Mouse (Mus musculus): Measurements from ENCODE around the gene Slc5a1. TPM values are rescaled to one million over a fixed set of nuclear protein-coding genes. Genes with fewer than 3 reads are reported as not detected.

The Slc5a1 gene
- total and polyA plus RNA-seq, 2 experiments from 2014 or later, result 0.16 to 0.19 TPM

DNA sequence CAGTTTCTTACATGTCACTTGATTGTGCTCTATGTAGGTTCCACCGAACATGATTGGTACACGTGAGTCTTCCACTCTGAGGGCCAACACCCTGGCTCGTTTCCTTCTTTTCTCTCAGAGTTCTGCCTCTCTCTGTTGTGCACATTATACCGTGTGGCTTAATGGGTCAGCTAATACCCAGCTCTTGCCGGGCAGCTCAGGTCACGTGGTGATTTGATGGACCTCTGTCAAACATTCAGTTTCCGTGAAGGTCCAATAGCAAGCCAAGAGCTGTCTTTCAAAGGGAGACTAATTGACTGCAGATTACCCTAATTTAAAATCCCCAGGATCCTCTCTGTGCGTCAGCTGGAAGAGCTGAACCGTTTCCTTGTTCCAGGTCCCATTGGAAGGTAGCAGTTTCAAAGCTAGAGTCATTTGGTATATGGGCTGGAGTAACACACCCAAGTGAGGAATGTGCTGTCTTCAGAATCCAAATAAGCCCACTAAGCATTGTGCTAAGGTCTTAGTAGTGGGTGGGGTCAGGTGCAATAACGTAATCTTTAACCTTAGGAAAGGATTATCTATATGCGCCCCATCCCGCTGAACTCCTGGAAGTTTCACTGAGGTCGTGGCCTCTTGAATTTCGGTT, 3.9 kb downstream of the Slc5a1 start:
- H3K27ac ChIP-seq (ENCODE audit: low read depth, low read length), result no peak overlapping the region
- H3K9me3 ChIP-seq (ENCODE audit: low read length), result no peaks in the 10 kb centered on the region
- DNase-seq (ENCODE audit: low spot score) (no peak), ATAC-seq (ENCODE audit: low FRiP score) (no peak)
- no peak overlapping the region for H3K4me3 ChIP-seq (ENCODE audit: low read depth, low read length)
- no peak overlapping the region for H3K9ac ChIP-seq (replicated peaks; ENCODE audit: low read length, poor library complexity, severe bottlenecking)
- no peaks in the 10 kb centered on the region for H3K4me1 ChIP-seq (ENCODE audit: insufficient read depth, low read length)
- H3K4me2 ChIP-seq (ENCODE audit: low read depth, low read length, poor library complexity, severe bottlenecking), result no peak overlapping the region
- H3K36me3 ChIP-seq (ENCODE audit: insufficient read depth, low read length), result no peaks in the 10 kb centered on the region
- no peak for TF ChIP-seq CTCF (IDR thresholded peaks at IDR 0.05)
- no peaks in the 10 kb centered on the region; the same call in 1 of the 2 replicates for H3K27me3 ChIP-seq (ENCODE audit: insufficient read depth, low read length)
- 77% methylated on average over 14 of the region's 14 CpGs for WGBS

- DNase-seq (ENCODE audit: low spot score) (no peak), ATAC-seq (ENCODE audit: low FRiP score) (no peak)
- WGBS, result 62% methylated on average over 4 of the region's 4 CpGs
- H3K27ac ChIP-seq (ENCODE audit: low read depth, low read length), result no peak overlapping the region
- no peaks in the 10 kb centered on the region for H3K9me3 ChIP-seq (ENCODE audit: low read length)
- H3K4me1 ChIP-seq (ENCODE audit: insufficient read depth, low read length), result no peaks in the 10 kb centered on the region
- no peak overlapping the region for H3K4me2 ChIP-seq (ENCODE audit: low read depth, low read length, poor library complexity, severe bottlenecking)
- no peak overlapping the region for H3K4me3 ChIP-seq (ENCODE audit: low read depth, low read length)
- no peak for TF ChIP-seq CTCF (IDR thresholded peaks at IDR 0.05)
- H3K27me3 ChIP-seq (ENCODE audit: insufficient read depth, low read length), result no peaks in the 10 kb centered on the region
- H3K9ac ChIP-seq (replicated peaks; ENCODE audit: low read length, poor library complexity, severe bottlenecking), result no peak overlapping the region
- H3K36me3 ChIP-seq (ENCODE audit: insufficient read depth, low read length), result no peaks in the 10 kb centered on the region
Measured at GRCm38 (mm10) chr5:33121871-33122315, 17.9 kb downstream of the Slc5a1 start.

- Histone ChIP-seq H3K9me3 (ENCODE audit: low read length) (no peaks in the 10 kb centered on the region), H3K27ac (ENCODE audit: low read depth, low read length) (no peak overlapping the region), H3K27me3 (ENCODE audit: insufficient read depth, low read length) (no peaks in the 10 kb centered on the region), H3K4me2 (ENCODE audit: low read depth, low read length, poor library complexity, severe bottlenecking) (no peak overlapping the region), H3K36me3 (ENCODE audit: insufficient read depth, low read length) (no peaks in the 10 kb centered on the region), H3K4me1 (ENCODE audit: insufficient read depth, low read length) (no peaks in the 10 kb centered on the region), H3K9ac (replicated peaks; ENCODE audit: low read length, poor library complexity, severe bottlenecking) (no peak overlapping the region), H3K4me3 (ENCODE audit: low read depth, low read length) (no peak overlapping the region)
- no peak for DNase-seq (ENCODE audit: low spot score)
- ATAC-seq (ENCODE audit: low FRiP score), result no peak
- TF ChIP-seq CTCF (IDR thresholded peaks at IDR 0.05), result no peak
- WGBS, result 83% methylated on average over 3 of the region's 3 CpGs
Measured at GRCm38 (mm10) chr5:33123658-33124057, 19.6 kb downstream of the Slc5a1 start.

DNA sequence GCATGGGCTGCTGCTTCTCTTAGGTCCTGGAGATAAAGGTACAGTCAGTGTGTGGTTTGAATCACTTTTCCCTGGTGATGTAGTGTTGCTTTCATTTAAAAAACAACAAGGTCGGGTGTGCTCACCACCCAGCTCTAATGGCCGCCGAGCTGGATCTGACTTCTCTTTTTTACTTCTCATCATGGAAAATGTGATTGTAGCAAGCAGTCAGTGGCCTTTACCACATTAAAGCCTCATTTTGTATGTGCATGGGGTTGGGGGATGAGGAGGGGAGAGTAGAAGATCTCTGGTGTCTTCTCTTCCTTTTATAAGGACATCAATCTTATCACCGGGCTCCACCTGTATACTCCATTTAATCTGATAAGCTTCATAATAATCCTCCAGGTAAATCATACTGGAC, 21.3 kb downstream of the Slc5a1 start:
- Histone ChIP-seq H3K9me3 (ENCODE audit: low read length) (no peaks in the 10 kb centered on the region), H3K4me1 (ENCODE audit: insufficient read depth, low read length) (no peaks in the 10 kb centered on the region), H3K4me2 (ENCODE audit: low read depth, low read length, poor library complexity, severe bottlenecking) (no peak overlapping the region), H3K27ac (ENCODE audit: low read depth, low read length) (no peak overlapping the region), H3K36me3 (ENCODE audit: insufficient read depth, low read length) (no peaks in the 10 kb centered on the region), H3K4me3 (ENCODE audit: low read depth, low read length) (no peak overlapping the region), H3K9ac (replicated peaks; ENCODE audit: low read length, poor library complexity, severe bottlenecking) (no peak overlapping the region), H3K27me3 (ENCODE audit: insufficient read depth, low read length) (no peaks in the 10 kb centered on the region)
- ATAC-seq (ENCODE audit: low FRiP score), result no peak
- no peak for DNase-seq (ENCODE audit: low spot score)
- WGBS, result 90% methylated on average over 4 of the region's 4 CpGs
- TF ChIP-seq CTCF (IDR thresholded peaks at IDR 0.05), result no peak

- Histone ChIP-seq H3K4me2 (ENCODE audit: low read depth, low read length, poor library complexity, severe bottlenecking) (no peak overlapping the region), H3K4me3 (ENCODE audit: low read depth, low read length) (no peak overlapping the region), H3K27ac (ENCODE audit: low read depth, low read length) (no peak overlapping the region), H3K36me3 (ENCODE audit: insufficient read depth, low read length) (no peaks in the 10 kb centered on the region), H3K27me3 (ENCODE audit: insufficient read depth, low read length) (no peaks in the 10 kb centered on the region), H3K9ac (replicated peaks; ENCODE audit: low read length, poor library complexity, severe bottlenecking) (no peak overlapping the region), H3K9me3 (ENCODE audit: low read length) (no peaks in the 10 kb centered on the region), H3K4me1 (ENCODE audit: insufficient read depth, low read length) (no peaks in the 10 kb centered on the region)
- DNase-seq (ENCODE audit: low spot score) (no peak), ATAC-seq (ENCODE audit: low FRiP score) (no peak)
- WGBS, result 93% methylated on average over 4 of the region's 4 CpGs
- TF ChIP-seq CTCF (IDR thresholded peaks at IDR 0.05), result no peak
Measured at GRCm38 (mm10) chr5:33134132-33134531, 30.1 kb downstream of the Slc5a1 start.

GRCm38 (mm10) chr5:33135611-33136010, 31.6 kb downstream of the Slc5a1 start:
- H3K27ac ChIP-seq (ENCODE audit: low read depth, low read length), result no peak overlapping the region
- no peaks in the 10 kb centered on the region for H3K9me3 ChIP-seq (ENCODE audit: low read length)
- no peak for DNase-seq (ENCODE audit: low spot score)
- whole genome bisulfite sequencing, result 83% methylated on average over 5 of the region's 5 CpGs
- ATAC-seq (ENCODE audit: low FRiP score), result no peak
- no peak overlapping the region for H3K9ac ChIP-seq (replicated peaks; ENCODE audit: low read length, poor library complexity, severe bottlenecking)
- no peaks in the 10 kb centered on the region for H3K36me3 ChIP-seq (ENCODE audit: insufficient read depth, low read length)
- TF ChIP-seq CTCF (IDR thresholded peaks at IDR 0.05), result no peak
- H3K4me2 ChIP-seq (ENCODE audit: low read depth, low read length, poor library complexity, severe bottlenecking), result no peak overlapping the region
- H3K27me3 ChIP-seq (ENCODE audit: insufficient read depth, low read length), result no peaks in the 10 kb centered on the region
- H3K4me3 ChIP-seq (ENCODE audit: low read depth, low read length), result no peak overlapping the region
- H3K4me1 ChIP-seq (ENCODE audit: insufficient read depth, low read length), result no peaks in the 10 kb centered on the region
